Mouse (Mus musculus): Measurements from ENCODE around the gene Trak1. TPM values are rescaled to one million over a fixed set of nuclear protein-coding genes. Genes with fewer than 3 reads are reported as not detected.

Trak1 gene
- polyA plus RNA-seq, 2 experiments, result 2.9 to 3.1 TPM

DNA sequence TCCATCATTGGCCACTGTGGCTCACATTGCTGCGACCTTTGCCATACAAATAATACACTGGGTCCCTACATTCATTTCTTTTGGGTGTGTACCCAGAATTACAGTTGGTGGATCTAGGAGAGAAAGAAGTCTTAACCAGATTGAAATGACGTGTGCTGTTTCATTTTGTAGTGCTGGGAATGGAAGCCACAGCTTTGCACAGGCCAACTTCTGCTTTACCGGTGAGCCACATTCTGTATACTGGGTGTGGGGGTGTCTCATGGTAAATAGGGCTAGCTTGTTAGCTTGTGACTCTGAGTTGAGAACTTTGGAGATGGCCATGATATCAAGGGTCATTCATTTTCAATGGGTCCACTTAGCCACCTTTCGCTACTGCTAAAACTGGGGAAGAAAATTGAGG is 8.2 kb downstream of the Trak1 start:
- Histone ChIP-seq H3K36me3 (replicated peaks; ENCODE audit: control insufficient read depth, insufficient read depth, low read depth) (no peaks in the 10 kb centered on the region), H3K9ac (replicated peaks) (no peak overlapping the region), H3K4me1 (replicated peaks; ENCODE audit: control insufficient read depth in 2 of 2, insufficient read depth in 2 of 2, low read length in 1 of 2) (no peaks in the 10 kb centered on the region), H3K4me3 (ENCODE audit: insufficient read depth in 1 of 2, low read depth in 2 of 2, low read length in 2 of 2) (no peak overlapping the region), H3K9me3 (ENCODE audit: control insufficient read depth, low read length) (no peaks in the 10 kb centered on the region), H3K4me2 (ENCODE audit: low read depth) (no peak overlapping the region), H3K27ac (no peak overlapping the region), H3K27me3 (ENCODE audit: control insufficient read depth, insufficient read depth, low read length) (no peaks in the 10 kb centered on the region)
- DNase-seq (ENCODE audit: low read depth in 3 of 3, low spot score in 3 of 3) (no peak), ATAC-seq (ENCODE audit: insufficient read depth) (no peak)
- 70% methylated on average over 4 of the region's 4 CpGs for WGBS (ENCODE audit: insufficient replicate concordance)
- no peak for TF ChIP-seq EP300 (IDR thresholded peaks at IDR 0.05; ENCODE audit: low read depth)
- TF ChIP-seq CTCF (IDR thresholded peaks at IDR 0.05; ENCODE audit: low read depth), result no peak

DNA sequence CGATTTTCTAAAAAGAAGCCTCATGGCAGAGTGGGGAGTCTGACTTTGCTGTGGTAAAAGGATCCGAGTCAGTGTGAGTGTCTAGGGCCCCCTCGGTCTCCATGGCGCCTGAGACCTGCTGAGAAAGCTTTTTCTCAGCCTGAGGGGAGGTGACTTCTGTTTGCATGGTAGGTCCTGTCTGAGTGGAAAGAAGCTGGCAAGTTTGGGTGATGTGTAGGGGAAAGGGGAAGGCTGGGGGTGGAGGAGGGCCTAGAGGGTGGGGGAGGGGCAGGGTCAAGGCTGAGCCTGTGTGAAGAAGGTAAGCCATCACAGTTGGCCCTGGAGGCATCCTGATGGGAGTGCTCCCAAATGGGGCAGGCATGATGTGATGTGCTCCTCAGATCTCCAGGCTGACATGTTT is 12.0 kb downstream of the Trak1 start:
- Histone ChIP-seq H3K27ac (no peak overlapping the region), H3K36me3 (replicated peaks; ENCODE audit: control insufficient read depth, insufficient read depth, low read depth) (no peaks in the 10 kb centered on the region), H3K4me2 (ENCODE audit: low read depth) (no peak overlapping the region), H3K4me1 (replicated peaks; ENCODE audit: control insufficient read depth in 2 of 2, insufficient read depth in 2 of 2, low read length in 1 of 2) (peaks cover 0 to 8% of the 10 kb centered on the region in 2 experiments; a peak in 2 of 4 replicates), H3K9me3 (ENCODE audit: control insufficient read depth, low read length) (no peaks in the 10 kb centered on the region), H3K27me3 (ENCODE audit: control insufficient read depth, insufficient read depth, low read length) (no peaks in the 10 kb centered on the region), H3K4me3 (ENCODE audit: insufficient read depth in 1 of 2, low read depth in 2 of 2, low read length in 2 of 2) (no peak overlapping the region), H3K9ac (replicated peaks) (no peak overlapping the region)
- ATAC-seq (ENCODE audit: insufficient read depth), result no peak
- 61% methylated on average over 4 of the region's 4 CpGs for WGBS (ENCODE audit: insufficient replicate concordance)
- no peak for DNase-seq (ENCODE audit: low read depth in 3 of 3, low spot score in 3 of 3)
- TF ChIP-seq CTCF (IDR thresholded peaks at IDR 0.05; ENCODE audit: low read depth) (no peak), EP300 (IDR thresholded peaks at IDR 0.05; ENCODE audit: low read depth) (no peak)

DNA sequence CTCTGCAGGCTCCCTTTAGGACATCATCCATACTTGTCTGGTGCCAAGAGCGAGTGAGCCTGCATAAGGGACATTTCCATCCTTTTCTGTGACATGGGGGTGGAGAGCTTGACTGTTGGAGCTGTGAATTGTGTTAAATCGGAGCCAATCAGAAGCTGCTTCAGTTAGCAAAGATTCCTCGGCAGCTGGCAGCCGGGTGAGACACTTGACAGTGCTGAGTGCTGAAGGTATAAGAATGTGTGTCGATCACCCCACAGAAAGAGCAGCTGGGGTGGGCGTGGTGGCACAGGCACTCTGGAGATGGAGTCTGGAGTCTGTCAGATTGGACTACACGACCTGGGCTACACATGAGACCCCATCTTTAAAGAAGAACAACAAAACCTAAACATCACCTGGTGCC is 13.2 kb downstream of the Trak1 start:
- Histone ChIP-seq H3K4me1 (replicated peaks; ENCODE audit: control insufficient read depth in 2 of 2, insufficient read depth in 2 of 2, low read length in 1 of 2) (peaks cover 0 to 13% of the 10 kb centered on the region in 2 experiments; a peak in 3 of 4 replicates), H3K27me3 (ENCODE audit: control insufficient read depth, insufficient read depth, low read length) (no peaks in the 10 kb centered on the region), H3K4me2 (ENCODE audit: low read depth) (no peak overlapping the region), H3K9ac (replicated peaks) (no peak overlapping the region), H3K36me3 (replicated peaks; ENCODE audit: control insufficient read depth, insufficient read depth, low read depth) (no peaks in the 10 kb centered on the region), H3K9me3 (ENCODE audit: control insufficient read depth, low read length) (no peaks in the 10 kb centered on the region), H3K4me3 (ENCODE audit: insufficient read depth in 1 of 2, low read depth in 2 of 2, low read length in 2 of 2) (no peak overlapping the region), H3K27ac (no peak overlapping the region)
- no peak for DNase-seq (ENCODE audit: low read depth in 3 of 3, low spot score in 3 of 3)
- ATAC-seq (ENCODE audit: insufficient read depth), result no peak
- TF ChIP-seq EP300 (IDR thresholded peaks at IDR 0.05; ENCODE audit: low read depth) (no peak), CTCF (IDR thresholded peaks at IDR 0.05; ENCODE audit: low read depth) (no peak)
- 56% methylated on average over 7 of the region's 7 CpGs for WGBS (ENCODE audit: insufficient replicate concordance)

DNA sequence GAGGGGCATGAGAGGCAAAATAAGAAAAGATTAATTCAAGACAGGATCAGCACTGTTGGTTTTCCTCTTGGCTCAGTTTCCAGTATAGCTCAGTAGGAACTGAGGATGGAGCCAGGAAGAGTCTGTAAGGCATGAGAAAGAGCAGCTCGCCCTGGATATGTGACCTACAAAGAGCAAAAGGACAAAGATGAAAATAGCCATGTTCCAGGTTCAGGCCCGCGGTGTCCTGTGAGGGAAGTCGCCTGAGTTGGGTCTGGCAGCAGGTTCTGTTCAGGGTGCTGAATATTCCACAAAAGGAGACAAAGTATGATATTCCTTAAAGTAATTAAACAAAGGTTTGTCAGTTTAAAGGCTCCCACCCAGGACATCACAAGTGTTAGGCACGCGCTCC is 14.5 kb downstream of the Trak1 start:
- Histone ChIP-seq H3K27me3 (ENCODE audit: control insufficient read depth, insufficient read depth, low read length) (no peaks in the 10 kb centered on the region), H3K4me2 (ENCODE audit: low read depth) (no peak overlapping the region), H3K36me3 (replicated peaks; ENCODE audit: control insufficient read depth, insufficient read depth, low read depth) (no peaks in the 10 kb centered on the region), H3K9me3 (ENCODE audit: control insufficient read depth, low read length) (no peaks in the 10 kb centered on the region), H3K4me1 (replicated peaks; ENCODE audit: control insufficient read depth in 2 of 2, insufficient read depth in 2 of 2, low read length in 1 of 2) (peaks cover 0 to 21% of the 10 kb centered on the region in 2 experiments; a peak in 3 of 4 replicates), H3K9ac (replicated peaks) (no peak overlapping the region), H3K27ac (no peak overlapping the region), H3K4me3 (ENCODE audit: insufficient read depth in 1 of 2, low read depth in 2 of 2, low read length in 2 of 2) (no peak overlapping the region)
- 81% methylated on average over 6 of the region's 6 CpGs for WGBS (ENCODE audit: insufficient replicate concordance)
- TF ChIP-seq EP300 (IDR thresholded peaks at IDR 0.05; ENCODE audit: low read depth) (no peak), CTCF (IDR thresholded peaks at IDR 0.05; ENCODE audit: low read depth) (no peak)
- no peak for ATAC-seq (ENCODE audit: insufficient read depth)
- no peak for DNase-seq (ENCODE audit: low read depth in 3 of 3, low spot score in 3 of 3)

DNA sequence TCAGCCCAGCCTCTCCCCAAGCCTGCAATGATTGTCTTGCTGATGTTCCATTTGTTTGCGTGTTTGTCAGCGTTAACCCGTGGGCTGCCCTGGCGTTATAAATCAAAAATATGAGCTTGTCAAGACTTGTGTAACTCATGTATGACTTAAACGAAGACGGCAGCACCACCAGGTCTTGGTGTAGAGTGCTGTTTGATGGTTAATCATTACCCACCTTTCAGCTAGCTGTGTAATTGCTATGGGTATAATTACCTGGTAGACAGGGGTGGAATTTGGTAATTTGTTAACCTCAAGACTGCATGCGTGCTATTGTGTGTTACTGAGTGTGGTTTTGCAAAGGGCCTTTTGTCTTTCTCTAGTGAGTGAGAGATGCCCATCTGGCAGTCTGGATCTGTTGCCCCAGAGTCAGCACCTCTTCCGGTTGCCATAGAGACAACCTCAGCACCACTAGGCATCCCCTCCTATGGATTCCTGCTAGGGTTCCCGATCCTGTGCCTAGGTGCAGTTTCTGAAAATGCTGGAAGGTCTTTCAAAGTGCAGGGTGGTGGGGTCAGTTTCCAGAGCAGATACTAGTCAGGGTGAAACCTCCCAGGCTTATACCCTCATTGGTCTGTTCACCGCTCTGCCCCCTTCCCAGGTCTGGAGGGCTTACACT is 15.1 kb downstream of the Trak1 start:
- Histone ChIP-seq H3K27ac (no peak overlapping the region), H3K4me2 (ENCODE audit: low read depth) (no peak overlapping the region), H3K36me3 (replicated peaks; ENCODE audit: control insufficient read depth, insufficient read depth, low read depth) (no peaks in the 10 kb centered on the region), H3K9ac (replicated peaks) (no peak overlapping the region), H3K9me3 (ENCODE audit: control insufficient read depth, low read length) (no peaks in the 10 kb centered on the region), H3K4me3 (ENCODE audit: insufficient read depth in 1 of 2, low read depth in 2 of 2, low read length in 2 of 2) (no peak overlapping the region), H3K27me3 (ENCODE audit: control insufficient read depth, insufficient read depth, low read length) (no peaks in the 10 kb centered on the region), H3K4me1 (replicated peaks; ENCODE audit: control insufficient read depth in 2 of 2, insufficient read depth in 2 of 2, low read length in 1 of 2) (peaks cover 0 to 26% of the 10 kb centered on the region in 2 experiments; a peak in 3 of 4 replicates)
- no peak for ATAC-seq (ENCODE audit: insufficient read depth)
- TF ChIP-seq EP300 (IDR thresholded peaks at IDR 0.05; ENCODE audit: low read depth) (no peak), CTCF (IDR thresholded peaks at IDR 0.05; ENCODE audit: low read depth) (no peak)
- no peak for DNase-seq (ENCODE audit: low read depth in 3 of 3, low spot score in 3 of 3)
- 68% methylated on average over 10 of the region's 10 CpGs for WGBS (ENCODE audit: insufficient replicate concordance)

Data from liver, embryonic 14.5 days (tissue).